Mouse (Mus musculus) thymus, postnatal 36 days (tissue): Measurements from ENCODE around the gene 2610044O15Rik8.

Source experiments
- DNase-seq, 2 experiments: peaks; one replicate each; pipeline ENCODE4 v3.0.0; 2022; ENCODE audit warnings: mixed read lengths in 2 of 2

Gene 2610044O15Rik8

GRCm38 (mm10) chr8:129234027-129234733 is at the start of gene 2610044O15Rik8:
2610044O15Rik8 (minus strand) TSS chr8:129234406.
- DNase-seq: peak; percentile 82 to 86

GRCm38 (mm10) chr8:129265918-129266317 is 31.7 kb upstream of the 2610044O15Rik8 start:
- DNase-seq: no peak

- DNase-seq: no peak
Measured at GRCm38 (mm10) chr8:129264296-129264695, 30.1 kb upstream of the 2610044O15Rik8 start.

GRCm38 (mm10) chr8:129263211-129263927 is 29.2 kb upstream of the 2610044O15Rik8 start:
- peak; percentile 73 to 77 for DNase-seq

- no peak for DNase-seq
Measured at GRCm38 (mm10) chr8:129233664-129234026, 561 bp downstream of the 2610044O15Rik8 start.
